Mouse (Mus musculus): Measurements from ENCODE around the gene Cd38. TPM values are rescaled to one million over a fixed set of nuclear protein-coding genes. Genes with fewer than 3 reads are reported as not detected.
A peak's percentile ranks its signal among the peaks of the same experiment; 100 is the strongest.

Gene Cd38
- polyA plus RNA-seq, 1 experiment: 22.2 TPM

GRCm38 (mm10) chr5:43837372-43837771 lies 31.0 kb upstream of the Cd38 start:
- WGBS: 50% methylated on average over 5 of the region's 5 CpGs

GRCm38 (mm10) chr5:43841144-43842010 lies 27.0 kb upstream of the Cd38 start:
- Histone ChIP-seq H3K4me1 (ENCODE audit: control insufficient read depth, insufficient read depth, low read length) (peaks cover 3% of the 10 kb centered on the region; the same call in 1 of the 2 replicates), H3K4me3 (replicated peaks; ENCODE audit: extremely low read depth, low read depth, low read length) (peak overlapping the region; percentile 54)
- no peak for DNase-seq
- WGBS: 3% methylated on average over 11 of the region's 11 CpGs
- TF ChIP-seq POLR2A (IDR thresholded peaks at IDR 0.05; ENCODE audit: borderline replicate concordance, extremely low read depth, low read depth, low read length) (no peak), CTCF (IDR thresholded peaks at IDR 0.05; ENCODE audit: insufficient read depth, low read length) (no peak)

More at GRCm38 (mm10) chr5:43837372-43837771, 31.0 kb upstream of the Cd38 start:
- Histone ChIP-seq H3K4me3 (replicated peaks; ENCODE audit: extremely low read depth, low read depth, low read length) (no peak overlapping the region), H3K4me1 (ENCODE audit: control insufficient read depth, insufficient read depth, low read length) (no peaks in the 10 kb centered on the region; the same call in 1 of the 2 replicates)
- no peak for DNase-seq
- TF ChIP-seq POLR2A (IDR thresholded peaks at IDR 0.05; ENCODE audit: borderline replicate concordance, extremely low read depth, low read depth, low read length) (no peak), CTCF (IDR thresholded peaks at IDR 0.05; ENCODE audit: insufficient read depth, low read length) (peak; percentile 38)

GRCm38 (mm10) chr5:43842011-43842285 lies 26.4 kb upstream of the Cd38 start:
- 20% methylated on average over 5 of the region's 5 CpGs for WGBS
- peaks cover 3% of the 10 kb centered on the region; the same call in 1 of the 2 replicates for H3K4me1 ChIP-seq (ENCODE audit: control insufficient read depth, insufficient read depth, low read length)
- TF ChIP-seq CTCF (IDR thresholded peaks at IDR 0.05; ENCODE audit: insufficient read depth, low read length) (no peak), POLR2A (IDR thresholded peaks at IDR 0.05; ENCODE audit: borderline replicate concordance, extremely low read depth, low read depth, low read length) (no peak)
- DNase-seq: peak; percentile 41
- H3K4me3 ChIP-seq (replicated peaks; ENCODE audit: extremely low read depth, low read depth, low read length): peak overlapping the region; percentile 54

- WGBS: 49% methylated on average over 3 of the region's 3 CpGs
- no peak for DNase-seq
- Histone ChIP-seq H3K4me1 (ENCODE audit: control insufficient read depth, insufficient read depth, low read length) (peaks cover 6% of the 10 kb centered on the region; the same call in 1 of the 2 replicates), H3K4me3 (replicated peaks; ENCODE audit: extremely low read depth, low read depth, low read length) (no peak overlapping the region)
- TF ChIP-seq POLR2A (IDR thresholded peaks at IDR 0.05; ENCODE audit: borderline replicate concordance, extremely low read depth, low read depth, low read length) (no peak), CTCF (IDR thresholded peaks at IDR 0.05; ENCODE audit: insufficient read depth, low read length) (no peak)
Observed at GRCm38 (mm10) chr5:43842576-43843155, 25.7 kb upstream of the Cd38 start.

GRCm38 (mm10) chr5:43845083-43845482 lies 23.3 kb upstream of the Cd38 start:
- no peak overlapping the region for H3K4me3 ChIP-seq (replicated peaks; ENCODE audit: extremely low read depth, low read depth, low read length)
- no peak for TF ChIP-seq POLR2A (IDR thresholded peaks at IDR 0.05; ENCODE audit: borderline replicate concordance, extremely low read depth, low read depth, low read length)
- no peak for TF ChIP-seq CTCF (IDR thresholded peaks at IDR 0.05; ENCODE audit: insufficient read depth, low read length)
- no peak for DNase-seq
- 55% methylated on average over 5 of the region's 5 CpGs for WGBS
- H3K4me1 ChIP-seq (ENCODE audit: control insufficient read depth, insufficient read depth, low read length): peaks cover 6% of the 10 kb centered on the region; the same call in 1 of the 2 replicates

- 52% methylated on average over 1 of the region's 1 CpGs for WGBS
- Histone ChIP-seq H3K4me3 (replicated peaks; ENCODE audit: extremely low read depth, low read depth, low read length) (no peak overlapping the region), H3K4me1 (ENCODE audit: control insufficient read depth, insufficient read depth, low read length) (peaks cover 6% of the 10 kb centered on the region; the same call in 1 of the 2 replicates)
- no peak for TF ChIP-seq POLR2A (IDR thresholded peaks at IDR 0.05; ENCODE audit: borderline replicate concordance, extremely low read depth, low read depth, low read length)
- TF ChIP-seq CTCF (IDR thresholded peaks at IDR 0.05; ENCODE audit: insufficient read depth, low read length): no peak
- no peak for DNase-seq
Observed at GRCm38 (mm10) chr5:43845646-43846045, 22.7 kb upstream of the Cd38 start.

- WGBS: 45% methylated on average over 2 of the region's 2 CpGs
- Histone ChIP-seq H3K4me3 (replicated peaks; ENCODE audit: extremely low read depth, low read depth, low read length) (no peak overlapping the region), H3K4me1 (ENCODE audit: control insufficient read depth, insufficient read depth, low read length) (peaks cover 6% of the 10 kb centered on the region; the same call in 1 of the 2 replicates)
- no peak for DNase-seq
- TF ChIP-seq CTCF (IDR thresholded peaks at IDR 0.05; ENCODE audit: insufficient read depth, low read length) (no peak), POLR2A (IDR thresholded peaks at IDR 0.05; ENCODE audit: borderline replicate concordance, extremely low read depth, low read depth, low read length) (no peak)
Observed at GRCm38 (mm10) chr5:43846227-43846626, 22.1 kb upstream of the Cd38 start.

- no peak for TF ChIP-seq POLR2A (IDR thresholded peaks at IDR 0.05; ENCODE audit: borderline replicate concordance, extremely low read depth, low read depth, low read length)
- TF ChIP-seq CTCF (IDR thresholded peaks at IDR 0.05; ENCODE audit: insufficient read depth, low read length): no peak
- Histone ChIP-seq H3K4me1 (ENCODE audit: control insufficient read depth, insufficient read depth, low read length) (peaks cover 5% of the 10 kb centered on the region; the same call in 1 of the 2 replicates), H3K4me3 (replicated peaks; ENCODE audit: extremely low read depth, low read depth, low read length) (no peak overlapping the region)
- no peak for DNase-seq
Observed at GRCm38 (mm10) chr5:43847555-43847954, 20.8 kb upstream of the Cd38 start.

- TF ChIP-seq POLR2A (IDR thresholded peaks at IDR 0.05; ENCODE audit: borderline replicate concordance, extremely low read depth, low read depth, low read length) (no peak), CTCF (IDR thresholded peaks at IDR 0.05; ENCODE audit: insufficient read depth, low read length) (no peak)
- peaks cover 4% of the 10 kb centered on the region; the same call in 1 of the 2 replicates for H3K4me1 ChIP-seq (ENCODE audit: control insufficient read depth, insufficient read depth, low read length)
- DNase-seq: no peak
- no peak overlapping the region for H3K4me3 ChIP-seq (replicated peaks; ENCODE audit: extremely low read depth, low read depth, low read length)
- WGBS: 85% methylated on average over 3 of the region's 3 CpGs
Observed at GRCm38 (mm10) chr5:43848275-43848674, 20.1 kb upstream of the Cd38 start.

Data from lung, adult 2 months (tissue).